Mouse (Mus musculus) embryonic facial prominence, embryonic 15.5 days (tissue): ENCODE results near the gene 1110059E24Rik. TPM values are rescaled to one million over a fixed set of nuclear protein-coding genes. Genes with fewer than 3 reads are reported as not detected.

Source experiments
- ATAC-seq: fragments of 200-750 bp; cut with Nextera tagmentation; 2 replicates; pipeline ENCODE4 v1.8.0; 2017; ENCODE audit warnings: low read depth, moderate TSS enrichment; ENCODE audit not compliant: insufficient number of reproducible peaks, low FRiP score, low TSS enrichment
- H3K27ac ChIP-seq: fragments of 300-500 bp; sonication (generic); replicated peaks from 2 replicates; pipeline ENCODE4 v1.5.1; 2015; ENCODE audit warnings: mild to moderate bottlenecking, inconsistent platforms
- H3K27me3 ChIP-seq: fragments of 300-500 bp; sonication (generic); 2 replicates; pipeline ENCODE4 v1.6.1; 2015; ENCODE audit warnings: inconsistent platforms
- H3K36me3 ChIP-seq: fragments of 300-500 bp; sonication (generic); 2 replicates; pipeline ENCODE4 v1.6.1; 2015; ENCODE audit warnings: mild to moderate bottlenecking, inconsistent platforms
- H3K4me1 ChIP-seq: fragments of 300-500 bp; sonication (generic); 2 replicates; pipeline ENCODE4 v1.6.1; 2015; ENCODE audit warnings: inconsistent platforms
- H3K4me2 ChIP-seq: fragments of 300-500 bp; sonication (generic); replicated peaks from 2 replicates; pipeline ENCODE4 v1.6.1; 2015; ENCODE audit warnings: mild to moderate bottlenecking, inconsistent platforms
- H3K4me3 ChIP-seq: fragments of 300-500 bp; sonication (generic); replicated peaks from 2 replicates; pipeline ENCODE4 v1.5.1; 2015; ENCODE audit warnings: mild to moderate bottlenecking, inconsistent platforms
- H3K9ac ChIP-seq: fragments of 300-500 bp; sonication (generic); 2 replicates; pipeline ENCODE4 v1.6.1; 2015; ENCODE audit warnings: inconsistent platforms
- H3K9me3 ChIP-seq: fragments of 300-500 bp; sonication (generic); replicated peaks from 2 replicates; pipeline ENCODE4 v1.6.1; 2016; ENCODE audit warnings: inconsistent platforms
- WGBS: fragments of 180-500 bp; shearing (Covaris S2); methylation state at CpG from one replicate; pipeline ENCODE4 v1.1.7; 2015; 5-methylcytosine and 5-hydroxymethylcytosine counted together
- polyA plus RNA-seq: library from polyadenylated mRNA; unstranded; fragments of >200 nt; fragmentation: Nextera tagmentation; extraction: Ambion mirVana; gene quantifications from 2 replicates; pipeline ENCODE4 v1.2.1, GENCODE M21; 2015

1110059E24Rik gene
- polyA plus RNA-seq, 1 experiment from 2014 or later, result 46.4 TPM

DNA sequence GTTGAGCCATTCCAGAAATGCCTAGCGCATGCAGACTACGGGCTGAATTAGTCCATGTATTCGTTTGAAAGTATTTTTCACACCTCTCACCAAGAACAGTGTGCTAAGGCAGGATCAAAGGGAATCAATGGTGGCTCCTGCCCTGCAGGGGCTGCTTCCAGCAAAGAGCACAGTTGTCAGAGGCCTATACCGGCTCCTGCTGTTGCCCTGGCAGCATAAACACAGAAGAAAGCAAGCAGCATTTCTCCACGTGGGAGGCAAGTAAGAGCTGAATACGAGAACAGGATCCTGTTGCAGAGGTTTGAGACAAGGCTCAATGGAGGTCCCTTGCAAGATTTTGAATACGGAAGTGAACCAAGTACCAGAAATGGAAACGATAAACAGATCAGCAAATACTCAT lies 82.0 kb downstream of the 1110059E24Rik start:
- no peaks in the 10 kb centered on the region for H3K9me3 ChIP-seq
- WGBS, result 46% methylated on average over 8 of the region's 8 CpGs

GRCm38 (mm10) chr19:21568528-21569185 lies 84.1 kb downstream of the 1110059E24Rik start:
- no peaks in the 10 kb centered on the region for H3K27me3 ChIP-seq
- H3K9me3 ChIP-seq, result no peaks in the 10 kb centered on the region
- WGBS, result 73% methylated on average over 3 of the region's 3 CpGs
- no peak overlapping the region for H3K9ac ChIP-seq
- H3K36me3 ChIP-seq, result no peaks in the 10 kb centered on the region
- H3K4me3 ChIP-seq, result no peak overlapping the region
- ATAC-seq, result no peak
- no peak overlapping the region for H3K27ac ChIP-seq
- H3K4me1 ChIP-seq, result peaks cover 4% of the 10 kb centered on the region; the same call in 1 of the 2 replicates
- no peak overlapping the region for H3K4me2 ChIP-seq

More for the DNA sequence above, 82.0 kb downstream of the 1110059E24Rik start:
- Histone ChIP-seq H3K27ac (no peak overlapping the region), H3K4me2 (no peak overlapping the region), H3K9ac (no peak overlapping the region), H3K4me3 (no peak overlapping the region), H3K27me3 (no peaks in the 10 kb centered on the region), H3K36me3 (no peaks in the 10 kb centered on the region), H3K4me1 (no peaks in the 10 kb centered on the region)
- ATAC-seq, result no peak

GRCm38 (mm10) chr19:21567933-21568332 lies 84.8 kb downstream of the 1110059E24Rik start:
- Histone ChIP-seq H3K4me3 (no peak overlapping the region), H3K4me2 (no peak overlapping the region), H3K27ac (no peak overlapping the region), H3K9ac (no peak overlapping the region), H3K9me3 (no peaks in the 10 kb centered on the region), H3K27me3 (no peaks in the 10 kb centered on the region), H3K36me3 (no peaks in the 10 kb centered on the region), H3K4me1 (peaks cover 4% of the 10 kb centered on the region; the same call in 1 of the 2 replicates)
- 89% methylated on average over 3 of the region's 3 CpGs for WGBS
- no peak for ATAC-seq

DNA sequence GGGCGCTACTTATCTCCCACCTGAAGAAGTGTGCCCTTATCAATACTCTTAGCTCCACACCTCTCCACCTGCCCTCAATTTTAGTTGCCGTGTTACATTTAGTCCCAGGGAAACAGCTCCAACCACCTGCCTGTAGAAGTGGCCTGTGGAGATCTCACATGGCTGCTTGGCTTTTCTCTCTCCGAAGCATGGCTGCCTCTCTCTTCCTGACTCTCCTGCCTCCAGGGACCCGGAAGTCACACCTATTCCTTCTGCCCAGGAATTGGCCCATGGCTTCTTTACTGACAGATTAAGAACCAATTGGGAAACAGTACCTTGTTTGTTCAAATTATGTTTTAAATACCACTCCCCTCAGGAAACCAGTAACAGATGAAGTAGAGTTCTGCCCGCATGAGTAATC lies 86.3 kb downstream of the 1110059E24Rik start:
- Histone ChIP-seq H3K4me3 (no peak overlapping the region), H3K4me1 (peaks cover 4% of the 10 kb centered on the region; the same call in 1 of the 2 replicates), H3K27ac (no peak overlapping the region), H3K4me2 (no peak overlapping the region), H3K36me3 (no peaks in the 10 kb centered on the region), H3K27me3 (no peaks in the 10 kb centered on the region), H3K9me3 (no peaks in the 10 kb centered on the region), H3K9ac (no peak overlapping the region)
- WGBS, result 81% methylated on average over 5 of the region's 5 CpGs
- no peak for ATAC-seq

GRCm38 (mm10) chr19:21564461-21564797 lies 88.3 kb downstream of the 1110059E24Rik start:
- Histone ChIP-seq H3K9ac (no peak overlapping the region), H3K27me3 (no peaks in the 10 kb centered on the region), H3K4me2 (no peak overlapping the region), H3K4me1 (peaks cover 4% of the 10 kb centered on the region; the same call in 1 of the 2 replicates), H3K4me3 (no peak overlapping the region), H3K36me3 (no peaks in the 10 kb centered on the region), H3K9me3 (no peaks in the 10 kb centered on the region), H3K27ac (no peak overlapping the region)
- WGBS, result 0% methylated on average over 1 of the region's 1 CpGs
- ATAC-seq, result no peak

GRCm38 (mm10) chr19:21563789-21564460 lies 88.9 kb downstream of the 1110059E24Rik start:
- Histone ChIP-seq H3K36me3 (no peaks in the 10 kb centered on the region), H3K9ac (no peak overlapping the region), H3K4me2 (no peak overlapping the region), H3K4me3 (no peak overlapping the region), H3K27ac (no peak overlapping the region), H3K9me3 (no peaks in the 10 kb centered on the region), H3K27me3 (no peaks in the 10 kb centered on the region), H3K4me1 (peaks cover 4% of the 10 kb centered on the region; the same call in 1 of the 2 replicates)
- 27% methylated on average over 11 of the region's 11 CpGs for WGBS
- ATAC-seq, result no peak

- no peak for ATAC-seq
- WGBS, result 78% methylated on average over 3 of the region's 3 CpGs
- no peak overlapping the region for H3K27ac ChIP-seq
- no peak overlapping the region for H3K4me2 ChIP-seq
- no peaks in the 10 kb centered on the region for H3K36me3 ChIP-seq
- no peak overlapping the region for H3K9ac ChIP-seq
- peaks cover 4% of the 10 kb centered on the region; the same call in 1 of the 2 replicates for H3K4me1 ChIP-seq
- H3K4me3 ChIP-seq, result no peak overlapping the region
- no peaks in the 10 kb centered on the region for H3K27me3 ChIP-seq
- no peaks in the 10 kb centered on the region for H3K9me3 ChIP-seq
Observed at GRCm38 (mm10) chr19:21562996-21563395, 89.8 kb downstream of the 1110059E24Rik start.

DNA sequence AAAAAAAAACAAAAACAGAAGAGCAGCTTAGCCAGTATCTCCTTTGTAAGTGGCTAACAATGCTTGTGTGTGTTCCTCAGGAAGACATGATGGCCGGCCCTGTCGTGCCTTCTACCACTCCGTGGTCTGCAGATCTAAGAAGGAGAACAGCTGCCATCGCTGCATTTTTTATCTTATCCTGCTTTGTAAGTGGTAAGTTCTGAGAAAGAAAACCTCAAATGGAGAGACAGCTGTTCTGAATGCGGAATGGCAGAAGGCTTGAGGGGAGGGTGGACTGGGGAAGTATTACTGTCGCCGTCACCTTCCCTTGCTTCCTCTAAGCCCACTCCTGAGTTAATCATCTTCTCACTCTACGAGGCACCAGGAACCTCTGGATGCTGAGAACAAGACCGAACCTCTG lies 100.0 kb downstream of the 1110059E24Rik start:
- 71% methylated on average over 9 of the region's 9 CpGs for WGBS
- Histone ChIP-seq H3K27ac (no peak overlapping the region), H3K36me3 (no peaks in the 10 kb centered on the region), H3K9ac (no peak overlapping the region), H3K9me3 (no peaks in the 10 kb centered on the region), H3K27me3 (no peaks in the 10 kb centered on the region), H3K4me3 (no peak overlapping the region), H3K4me2 (no peak overlapping the region), H3K4me1 (no peaks in the 10 kb centered on the region)
- no peak for ATAC-seq

- Histone ChIP-seq H3K4me1 (no peaks in the 10 kb centered on the region), H3K4me3 (no peak overlapping the region), H3K9me3 (no peaks in the 10 kb centered on the region), H3K4me2 (no peak overlapping the region), H3K9ac (no peak overlapping the region), H3K36me3 (no peaks in the 10 kb centered on the region), H3K27ac (no peak overlapping the region), H3K27me3 (no peaks in the 10 kb centered on the region)
- 62% methylated on average over 5 of the region's 5 CpGs for WGBS
- no peak for ATAC-seq
Observed at GRCm38 (mm10) chr19:21551921-21552536, 100.7 kb downstream of the 1110059E24Rik start.

GRCm38 (mm10) chr19:21549713-21550112 lies 103.1 kb downstream of the 1110059E24Rik start:
- H3K36me3 ChIP-seq, result no peaks in the 10 kb centered on the region

DNA sequence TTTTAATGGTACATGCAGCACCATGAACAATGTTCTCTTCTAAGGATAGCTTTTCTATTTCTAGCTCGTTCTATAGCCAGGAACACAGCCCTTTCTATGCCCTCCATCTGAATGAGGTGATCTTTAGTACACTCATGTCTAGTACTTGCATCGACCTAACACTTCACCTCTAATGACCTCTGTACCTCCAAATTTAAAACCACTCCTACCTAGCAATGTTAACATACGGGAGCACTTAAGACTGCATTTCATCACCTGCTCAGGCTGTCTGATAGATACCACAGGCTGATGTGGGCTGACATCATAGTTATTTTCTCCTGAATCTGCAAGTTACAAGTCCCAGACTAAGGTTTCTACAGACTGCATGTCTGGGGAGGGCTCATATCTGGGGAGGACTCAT lies 103.8 kb downstream of the 1110059E24Rik start:
- no peaks in the 10 kb centered on the region for H3K27me3 ChIP-seq
- H3K9me3 ChIP-seq, result no peaks in the 10 kb centered on the region
- H3K36me3 ChIP-seq, result no peaks in the 10 kb centered on the region
- ATAC-seq, result no peak
- H3K9ac ChIP-seq, result no peak overlapping the region
- H3K4me2 ChIP-seq, result no peak overlapping the region
- no peak overlapping the region for H3K27ac ChIP-seq
- WGBS, result 75% methylated on average over 3 of the region's 3 CpGs
- H3K4me3 ChIP-seq, result no peak overlapping the region
- no peaks in the 10 kb centered on the region for H3K4me1 ChIP-seq

More at GRCm38 (mm10) chr19:21549713-21550112, 103.1 kb downstream of the 1110059E24Rik start:
- Histone ChIP-seq H3K27ac (no peak overlapping the region), H3K27me3 (no peaks in the 10 kb centered on the region), H3K9me3 (no peaks in the 10 kb centered on the region), H3K4me1 (no peaks in the 10 kb centered on the region), H3K4me2 (no peak overlapping the region), H3K9ac (no peak overlapping the region), H3K4me3 (no peak overlapping the region)
- 92% methylated on average over 3 of the region's 3 CpGs for WGBS
- ATAC-seq, result no peak
